Mouse (Mus musculus) skeletal muscle tissue, adult 2 months (tissue): ENCODE measurements at regions not wholly inside any gene's neighbourhood (a gene's known extent, or its start where the extent isn't known, plus 50 kb on each side); places are given as distances from the start of the nearest gene placed in this dataset.

Experiments used
- DNase-seq: peaks from one replicate; pipeline ENCODE4 v3.0.0-alpha.2; 2012; ENCODE audit warnings: low read depth, low spot score

DNA sequence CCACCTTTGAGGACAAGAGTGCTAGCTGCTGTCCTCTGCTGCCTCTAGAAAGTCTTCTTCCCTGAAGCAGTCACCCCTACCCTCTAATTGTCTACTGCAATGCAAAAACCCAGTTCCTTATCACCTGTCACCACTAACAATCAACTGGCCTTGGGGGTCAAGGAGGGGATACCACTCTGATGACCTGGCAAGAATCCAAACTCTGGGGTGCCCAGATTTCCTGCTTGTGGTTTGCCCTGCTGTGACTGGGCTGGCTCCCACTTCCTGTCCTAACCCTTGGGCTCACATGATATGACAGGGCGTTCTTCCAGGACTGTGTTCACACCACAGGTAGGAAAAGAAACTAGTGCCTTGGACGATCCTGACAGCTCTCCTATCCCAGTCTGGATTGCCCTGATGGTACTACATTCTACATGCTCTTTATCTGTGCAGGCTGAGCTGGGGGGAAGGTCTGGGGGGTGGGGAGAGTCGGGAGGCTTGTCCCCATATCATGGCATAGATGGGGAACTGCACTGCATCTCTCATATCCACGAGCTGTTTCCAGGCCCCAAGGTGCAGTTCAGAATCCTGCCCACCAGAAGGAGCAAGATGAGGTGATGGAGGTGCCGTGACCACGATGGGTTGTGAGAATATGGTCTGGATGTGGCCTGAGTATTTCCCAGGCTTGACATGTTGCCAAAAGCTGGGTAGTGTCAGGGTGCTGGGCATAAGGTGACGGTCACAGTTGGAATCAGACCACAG is 81.0 kb downstream of the Maf start:
- no peak for DNase-seq

DNA sequence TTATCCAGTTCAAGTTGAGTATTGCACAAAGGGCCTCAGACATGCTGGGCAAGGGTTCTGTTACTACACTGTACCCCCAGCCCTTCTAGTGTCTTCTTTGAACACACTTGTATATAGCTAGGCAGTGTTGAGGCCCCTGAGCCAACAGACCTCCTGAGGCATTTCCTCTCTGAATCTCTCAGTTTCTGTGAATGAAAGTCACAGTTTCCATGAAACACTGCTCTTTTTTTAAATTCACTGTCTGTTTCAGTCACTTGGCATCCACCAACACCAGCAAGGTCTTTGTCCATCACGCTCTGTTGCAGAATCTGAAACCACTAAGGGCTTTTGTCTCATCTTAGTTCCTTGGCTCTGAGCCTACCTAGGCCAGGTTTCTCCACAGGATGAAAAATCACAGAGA is 82.5 kb downstream of the Maf start:
- no peak for DNase-seq

DNA sequence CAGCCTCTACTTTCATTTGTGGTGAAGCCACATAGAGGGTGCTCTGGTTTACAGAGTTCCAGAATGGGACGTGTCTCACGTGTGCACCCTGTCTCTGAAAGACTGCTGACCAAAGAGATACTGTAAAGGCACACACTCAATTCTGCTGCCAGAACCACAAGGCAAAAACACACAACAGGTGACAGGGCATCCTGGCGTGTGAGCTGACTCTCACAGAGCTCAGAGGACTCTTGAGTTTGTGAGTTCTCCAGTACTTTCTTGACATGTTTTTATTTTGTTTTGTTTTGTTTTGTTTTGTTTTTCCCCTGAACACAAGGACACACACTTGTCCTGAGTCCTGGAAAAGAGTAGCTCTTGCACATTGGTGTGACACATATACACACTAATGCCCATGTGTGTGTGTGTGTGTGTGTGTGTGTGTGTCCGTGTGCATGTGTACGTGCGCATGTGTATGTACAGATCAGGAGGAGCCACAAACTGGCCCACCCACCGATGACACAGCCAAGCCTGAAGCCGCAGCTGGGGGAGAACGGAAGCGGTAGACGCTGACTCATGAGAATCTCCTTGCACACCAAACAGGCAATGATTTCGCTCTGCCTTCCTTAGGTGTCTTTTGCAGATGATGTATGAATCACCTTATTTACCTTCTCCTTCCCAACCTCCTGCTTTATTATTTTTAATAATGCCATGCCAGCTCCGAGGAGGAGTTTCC is 89.4 kb downstream of the Maf start:
- DNase-seq: no peak

DNA sequence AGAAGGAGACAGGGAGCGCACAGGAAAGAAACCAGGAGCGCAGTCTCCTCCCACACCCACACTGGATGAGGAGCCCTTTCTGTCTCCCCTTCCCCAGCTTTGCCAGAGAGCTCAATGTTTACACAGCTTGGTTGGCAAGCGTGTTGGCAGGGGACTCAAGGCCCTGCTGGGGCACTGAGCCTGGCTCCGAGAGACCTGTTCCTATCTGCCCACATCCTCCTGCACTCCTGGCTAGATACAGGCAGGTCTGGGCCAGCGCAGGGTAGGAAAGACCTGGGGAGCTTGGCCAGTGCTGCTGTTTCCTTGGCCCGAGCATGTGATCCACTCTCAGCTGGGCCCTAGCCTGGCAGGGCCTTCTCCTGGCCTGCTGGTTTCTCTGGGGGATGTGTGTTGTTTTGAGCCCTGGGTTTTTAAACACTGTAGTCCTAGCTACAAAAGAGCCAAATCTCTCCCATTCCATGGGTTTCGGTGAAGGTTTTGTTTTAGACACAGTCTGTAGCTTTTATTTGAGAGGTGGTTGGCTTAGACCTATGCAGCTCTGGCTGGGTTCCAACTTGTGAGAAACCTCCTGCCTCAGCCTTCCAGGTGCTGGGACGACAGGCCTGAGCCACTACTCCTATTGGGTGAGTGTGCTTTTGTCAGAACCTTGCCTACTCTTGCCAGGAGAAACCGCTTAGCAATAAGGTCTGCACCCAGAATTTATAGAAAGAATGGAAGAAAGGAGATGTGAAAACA is 90.6 kb downstream of the Maf start:
- peak; percentile 46 for DNase-seq

DNA sequence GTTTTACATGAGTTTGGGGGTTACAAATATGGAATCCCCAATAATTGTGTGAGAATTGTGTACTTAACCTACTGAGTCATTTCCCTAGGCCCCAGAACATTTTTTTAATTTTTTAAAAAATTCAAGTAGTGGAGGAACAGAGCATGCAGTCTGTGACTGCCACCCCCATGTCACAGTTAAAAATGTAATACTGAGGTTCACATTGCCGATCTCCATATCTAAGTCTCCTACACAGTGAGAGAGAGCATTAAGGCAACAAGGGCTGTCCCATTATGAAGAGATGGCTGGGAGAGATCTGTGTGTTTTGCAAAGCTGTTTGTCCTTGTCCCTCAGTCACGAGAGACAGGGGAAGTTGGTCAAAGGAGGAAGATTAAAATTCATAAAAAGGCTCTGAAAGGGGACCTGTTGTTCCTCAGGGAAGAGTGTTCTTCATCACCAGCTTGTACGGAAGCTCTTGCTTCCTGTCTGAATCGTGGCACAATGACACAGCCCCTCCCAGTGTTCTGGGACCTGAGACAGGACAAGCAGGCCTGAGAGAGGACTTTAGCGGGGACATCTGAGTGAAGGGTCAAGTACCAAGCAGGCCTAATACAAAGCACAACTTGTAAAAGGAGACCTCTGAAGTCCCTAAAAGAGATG is 93.5 kb downstream of the Maf start:
- DNase-seq: peak; percentile 34

DNA sequence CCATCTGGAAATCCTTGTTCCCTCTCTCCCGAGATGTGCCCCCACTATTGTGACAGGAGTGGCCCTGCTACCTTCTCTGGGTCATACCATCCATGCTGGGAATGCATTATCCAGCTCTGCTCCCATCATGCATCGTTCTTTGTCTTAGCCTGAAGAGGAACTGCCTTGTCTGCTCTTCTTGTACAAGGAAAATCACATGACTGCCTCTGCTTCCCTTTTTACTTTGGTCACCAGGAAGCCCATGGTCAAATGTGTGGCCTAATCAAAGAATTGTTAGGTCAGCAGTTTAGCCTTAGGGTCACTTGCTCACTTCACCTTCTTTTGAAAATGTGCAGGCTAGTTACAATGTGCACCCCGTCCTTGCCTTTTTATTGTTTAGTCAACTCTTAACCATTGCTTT is 95.5 kb downstream of the Maf start:
- DNase-seq: peak; percentile 55

GRCm38 (mm10) chr8:115599771-115600170 is 107.8 kb downstream of the Maf start:
- no peak for DNase-seq

- DNase-seq: peak; percentile 40
Observed at GRCm38 (mm10) chr8:115597226-115597953, 110.2 kb downstream of the Maf start.

DNA sequence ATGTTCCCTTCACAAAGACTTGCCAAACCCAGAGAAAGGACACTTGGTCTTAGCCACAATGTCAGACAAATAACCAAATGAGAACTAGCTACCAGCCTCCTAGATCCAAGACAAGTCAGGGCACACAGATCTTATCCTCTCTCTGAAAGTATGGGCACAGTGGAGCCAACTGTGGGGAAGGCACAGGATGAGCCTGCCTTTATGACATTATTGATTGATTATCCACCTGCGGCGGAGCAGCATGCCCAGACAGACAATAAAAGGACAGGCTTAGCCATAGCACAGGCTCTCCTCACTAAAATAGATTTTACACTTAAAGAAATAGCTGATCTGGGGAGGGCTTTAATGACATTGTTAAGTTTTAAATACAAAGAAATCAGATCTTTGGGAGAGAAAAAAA is 117.9 kb downstream of the Maf start:
- DNase-seq: no peak

DNA sequence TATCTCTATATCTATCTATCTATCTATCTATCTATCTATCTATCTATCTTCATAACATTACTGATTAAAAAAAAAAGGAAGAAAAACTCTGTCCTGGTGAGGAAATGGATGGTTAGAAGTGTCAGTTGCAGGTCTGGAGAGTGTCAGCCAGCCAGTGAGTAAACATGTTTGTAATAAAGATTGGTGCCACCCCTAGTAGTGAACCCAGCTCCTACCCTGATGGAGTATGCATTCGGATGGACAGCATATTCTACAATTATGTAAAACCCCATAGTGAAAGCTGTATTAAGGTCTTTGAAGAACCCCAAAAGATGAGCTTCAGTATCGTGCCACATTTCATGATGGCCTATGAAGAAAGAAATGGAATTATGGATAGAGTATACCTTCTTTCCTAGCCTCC is 118.5 kb downstream of the Maf start:
- no peak for DNase-seq

GRCm38 (mm10) chr8:115584311-115584907 is 123.2 kb downstream of the Maf start:
- peak; percentile 93 for DNase-seq

- DNase-seq: no peak
Observed at GRCm38 (mm10) chr8:115583221-115583620, 124.4 kb downstream of the Maf start.

GRCm38 (mm10) chr8:115581940-115582517 is 125.6 kb downstream of the Maf start:
- DNase-seq: no peak

- no peak for DNase-seq
Observed at GRCm38 (mm10) chr8:115568394-115568793, 139.2 kb downstream of the Maf start.

- no peak for DNase-seq
Observed at GRCm38 (mm10) chr8:115565768-115566167, 141.8 kb downstream of the Maf start.

DNA sequence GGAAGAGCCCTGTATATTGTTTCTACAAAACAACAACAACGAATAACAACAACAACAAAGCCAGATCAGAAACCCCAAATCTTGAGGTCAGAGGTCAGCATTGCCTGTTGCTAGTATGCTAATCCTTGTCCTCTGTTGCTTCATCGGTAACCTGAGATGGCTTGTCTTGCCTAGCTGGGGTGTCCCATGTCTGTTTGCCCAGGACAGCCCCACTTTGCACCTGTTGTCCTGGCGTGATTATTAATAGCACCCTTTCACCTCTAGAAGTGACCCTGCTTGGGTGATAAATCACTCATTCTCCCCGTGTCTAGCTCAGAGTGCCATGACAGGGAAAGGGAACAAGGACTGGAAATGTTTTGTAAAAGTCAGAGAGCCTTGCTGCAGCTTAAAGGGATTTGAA is 145.2 kb downstream of the Maf start:
- peak; percentile 93 for DNase-seq

DNA sequence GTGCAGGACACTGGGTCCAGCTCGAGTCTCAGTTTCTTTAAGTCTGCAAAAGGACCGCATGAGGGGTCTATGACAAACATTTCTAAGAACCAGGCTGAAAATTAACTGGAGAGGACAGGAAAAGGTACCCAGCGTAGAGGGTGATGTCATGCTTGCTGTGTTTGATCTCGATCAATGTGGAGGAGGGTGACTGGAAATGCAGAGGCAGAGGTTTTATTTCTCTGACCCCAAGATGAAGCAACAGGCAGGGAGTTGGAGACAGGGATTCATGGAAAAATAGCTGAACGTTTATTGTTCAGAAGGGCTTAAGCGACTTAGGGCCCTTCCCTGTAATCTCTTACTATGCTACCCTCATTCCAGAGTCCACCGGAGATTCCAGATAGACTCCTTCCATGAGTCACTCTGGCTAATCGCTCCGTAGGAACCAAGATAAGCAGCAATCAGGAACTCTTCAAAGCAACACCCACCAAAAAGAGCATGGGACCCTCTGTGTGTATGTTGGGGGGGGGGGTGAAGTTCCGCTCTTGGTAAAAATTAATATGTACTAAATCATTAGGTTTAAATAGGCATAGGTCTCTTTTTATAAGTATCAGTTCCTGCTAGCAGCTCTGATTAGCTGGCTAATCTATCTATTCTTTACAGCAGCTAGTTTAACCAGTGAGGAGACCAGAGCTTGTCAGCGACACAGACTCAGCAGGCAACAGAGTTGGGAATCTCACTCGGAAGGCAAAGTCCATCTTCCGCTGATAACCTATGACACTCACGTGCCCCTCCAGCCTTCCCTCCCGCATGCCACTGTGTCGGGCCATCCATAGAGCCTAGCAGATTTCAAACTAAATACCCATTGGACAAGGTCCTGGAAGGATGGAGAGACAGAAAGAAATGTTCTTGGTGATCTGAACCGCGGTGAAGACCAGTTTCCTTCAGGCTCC is 146.3 kb downstream of the Maf start:
- no peak for DNase-seq

- no peak for DNase-seq
Observed at GRCm38 (mm10) chr8:115555452-115555851, 152.1 kb downstream of the Maf start.

DNA sequence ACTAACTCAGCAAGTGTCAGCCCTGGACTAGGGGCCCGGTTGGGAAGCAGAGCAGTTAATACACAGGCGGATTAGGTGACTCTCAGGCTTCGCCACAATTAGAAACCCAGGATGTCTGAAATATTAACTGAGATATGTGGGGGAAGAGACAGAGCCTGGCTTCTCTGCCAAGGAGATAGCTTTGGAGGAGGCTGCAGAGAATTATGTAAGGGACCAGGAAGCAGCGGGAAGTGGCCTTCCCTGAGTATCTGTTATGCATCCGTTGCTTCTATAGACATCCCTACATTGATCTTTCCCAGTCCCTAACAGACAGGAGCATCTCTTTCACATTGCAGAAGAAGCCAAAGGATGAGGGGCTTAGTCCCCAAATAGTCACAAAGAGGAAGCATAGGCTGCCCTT is 153.4 kb downstream of the Maf start:
- DNase-seq: no peak

DNA sequence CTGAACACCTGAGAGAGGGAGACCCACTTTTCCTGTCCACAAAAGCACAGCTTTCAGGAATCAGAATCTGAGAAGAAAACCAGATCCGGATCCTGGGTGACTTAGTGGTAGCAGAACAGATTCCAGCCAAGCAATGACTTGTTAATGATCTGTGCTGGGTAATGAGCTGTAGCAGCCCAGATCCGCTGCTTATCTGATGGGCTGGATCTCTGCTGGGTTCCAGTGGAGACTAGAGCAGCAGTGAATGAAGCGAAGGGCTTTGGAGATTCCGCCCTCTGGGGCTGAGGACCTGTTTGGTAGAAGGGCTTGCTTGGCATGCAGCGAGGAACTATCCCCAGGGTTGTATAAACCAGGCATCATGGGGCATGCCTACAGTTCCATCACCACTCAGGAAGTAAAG is 156.3 kb downstream of the Maf start:
- no peak for DNase-seq
